Mouse (Mus musculus) intestine, embryonic 14.5 days (tissue): ENCODE results near the gene Iqschfp. TPM values are rescaled to one million over a fixed set of nuclear protein-coding genes. Genes with fewer than 3 reads are reported as not detected.

Experiments used
- ATAC-seq: fragments of 200-750 bp; cut with Nextera tagmentation; replicated peaks from 2 replicates; pipeline ENCODE4 v1.8.0; 2017; ENCODE audit warnings: low read depth, moderate number of reproducible peaks, moderate TSS enrichment, moderate library complexity; ENCODE audit not compliant: low FRiP score, low TSS enrichment
- DNase-seq: peaks from one replicate; pipeline ENCODE4 v3.0.0-alpha.2; 2018; ENCODE audit warnings: low spot score
- H3K27ac ChIP-seq: fragments of 300-500 bp; sonication (generic); 2 replicates; pipeline ENCODE4 v1.5.1; 2014; ENCODE audit warnings: low read depth, mild to moderate bottlenecking, control low read depth
- H3K27me3 ChIP-seq: fragments of 300-500 bp; sonication (generic); replicated peaks from 2 replicates; pipeline ENCODE4 v1.6.1; 2014; ENCODE audit warnings: low read length, control low read depth; ENCODE audit not compliant: control insufficient read depth, insufficient read depth
- H3K36me3 ChIP-seq: fragments of 300-500 bp; sonication (generic); 2 replicates; pipeline ENCODE4 v1.6.1; 2014; ENCODE audit warnings: low read length, control low read depth; ENCODE audit not compliant: control insufficient read depth, insufficient read depth
- H3K4me1 ChIP-seq: fragments of 300-500 bp; sonication (generic); replicated peaks from 2 replicates; pipeline ENCODE4 v1.6.1; 2014; ENCODE audit warnings: low read length, control low read depth, mixed read lengths; ENCODE audit not compliant: control insufficient read depth, insufficient read depth
- H3K4me2 ChIP-seq: fragments of 300-500 bp; sonication (generic); 2 replicates; pipeline ENCODE4 v1.6.1; 2014; ENCODE audit warnings: low read length
- H3K4me3 ChIP-seq: fragments of 300-500 bp; sonication (generic); 2 replicates; pipeline ENCODE4 v1.5.1; 2014; ENCODE audit warnings: low read depth, low read length, control low read depth, mixed read lengths
- H3K9ac ChIP-seq: fragments of 300-500 bp; sonication (generic); 2 replicates; pipeline ENCODE4 v1.6.1; 2014; ENCODE audit warnings: mild to moderate bottlenecking, low read length
- H3K9me3 ChIP-seq: fragments of 300-500 bp; sonication (generic); 2 replicates; pipeline ENCODE4 v1.6.1; 2016; ENCODE audit warnings: low read length, control low read depth; ENCODE audit not compliant: control insufficient read depth
- WGBS: fragments of 180-500 bp; shearing (Covaris S2); extraction: QIAGEN DNeasy Blood & Tissue Kit; methylation state at CpG from one replicate; pipeline ENCODE4 v1.1.7; 2014; 5-methylcytosine and 5-hydroxymethylcytosine counted together
- polyA plus RNA-seq: library from polyadenylated mRNA; unstranded; fragments of >200 nt; fragmentation: Nextera tagmentation; extraction: Ambion mirVana; gene quantifications from 2 replicates; pipeline ENCODE4 v1.2.1, GENCODE M21; 2014

Iqschfp gene
- polyA plus RNA-seq, 1 experiment from 2014 or later: not detected

DNA sequence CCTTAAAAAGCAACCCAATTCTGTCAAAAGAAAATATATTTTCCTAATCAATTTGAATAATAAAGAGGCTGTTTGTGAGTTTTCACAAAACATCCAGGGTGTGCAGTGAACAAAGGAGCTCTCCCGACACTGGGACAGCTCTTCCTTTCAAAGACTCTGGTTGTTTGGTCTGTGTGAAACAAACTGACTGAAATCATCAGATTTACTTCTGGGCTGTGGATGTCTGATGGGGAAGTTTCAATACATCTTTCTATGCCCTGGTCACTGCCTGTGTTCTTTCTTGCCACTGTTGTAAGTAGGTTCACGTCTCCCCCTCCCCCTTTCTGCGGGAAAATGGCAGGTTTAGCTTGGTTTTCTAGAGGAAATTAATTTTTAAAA, 622.1 kb downstream of the Iqschfp start:
- Histone ChIP-seq H3K9me3 (no peaks in the 10 kb centered on the region), H3K27ac (no peak overlapping the region), H3K4me3 (no peak overlapping the region), H3K27me3 (no peaks in the 10 kb centered on the region), H3K36me3 (no peaks in the 10 kb centered on the region), H3K4me1 (peaks cover 5% of the 10 kb centered on the region), H3K4me2 (no peak overlapping the region), H3K9ac (no peak overlapping the region)
- 73% methylated on average over 3 of the region's 3 CpGs for WGBS
- no peak for ATAC-seq
- DNase-seq: no peak

DNA sequence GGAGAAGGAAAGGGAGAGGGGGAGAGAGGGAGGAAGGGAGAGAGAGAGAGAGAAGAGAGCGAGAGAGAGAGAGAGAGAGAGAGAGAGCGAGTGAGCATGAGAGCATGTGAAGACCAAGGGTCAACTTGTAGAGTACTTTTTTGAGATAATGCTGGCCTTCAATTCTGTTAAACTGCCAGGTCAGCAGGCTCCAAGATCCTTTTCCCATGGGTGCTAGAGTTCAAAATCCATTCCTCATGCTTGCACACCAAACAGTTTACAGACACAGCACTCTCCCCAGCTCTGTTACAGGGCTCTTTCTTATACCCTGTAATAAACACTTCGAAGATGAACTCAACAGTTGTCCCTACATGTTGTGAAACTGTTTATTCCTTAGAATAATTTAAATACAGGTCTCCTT, 622.7 kb downstream of the Iqschfp start:
- Histone ChIP-seq H3K27me3 (no peaks in the 10 kb centered on the region), H3K36me3 (no peaks in the 10 kb centered on the region), H3K27ac (no peak overlapping the region), H3K9ac (no peak overlapping the region), H3K4me1 (peaks cover 5% of the 10 kb centered on the region), H3K9me3 (no peaks in the 10 kb centered on the region), H3K4me3 (no peak overlapping the region), H3K4me2 (no peak overlapping the region)
- DNase-seq (no peak), ATAC-seq (no peak)
- 94% methylated on average over 3 of the region's 3 CpGs for WGBS

DNA sequence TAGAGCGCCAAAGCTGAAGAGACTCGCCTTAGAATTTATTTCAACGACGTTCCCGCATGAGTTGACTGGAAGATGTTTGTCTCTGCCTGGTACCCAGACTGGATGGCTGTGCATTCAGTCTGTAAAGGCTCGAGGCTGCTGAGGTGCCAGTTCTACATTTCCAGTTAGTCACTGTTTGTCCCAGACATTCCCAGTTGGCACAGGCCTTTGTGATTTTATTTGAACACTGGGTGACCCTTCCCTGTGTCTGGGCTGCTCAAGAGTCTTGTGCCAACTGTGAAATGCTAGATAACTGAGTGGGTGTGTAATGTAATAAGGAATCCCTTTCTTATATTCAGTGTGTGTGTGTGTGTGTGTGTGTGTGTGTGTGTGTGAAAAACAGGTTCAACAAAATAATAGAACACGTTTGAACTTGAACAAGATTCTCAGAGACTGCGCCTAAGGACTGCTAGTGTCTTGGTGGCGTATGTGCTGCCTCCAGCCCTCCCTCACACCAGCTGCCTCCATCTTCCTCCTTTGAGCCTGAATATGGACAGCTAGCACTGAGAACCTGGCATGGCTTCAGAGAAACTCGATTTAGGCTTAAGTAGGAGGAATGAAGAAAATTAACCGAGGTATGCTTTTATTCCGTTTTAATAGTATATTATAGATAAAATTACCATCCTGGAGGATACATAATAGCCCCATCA, 624.5 kb downstream of the Iqschfp start:
- ATAC-seq (no peak), DNase-seq (no peak)
- Histone ChIP-seq H3K4me2 (no peak overlapping the region), H3K27me3 (no peaks in the 10 kb centered on the region), H3K4me1 (peaks cover 5% of the 10 kb centered on the region), H3K9me3 (no peaks in the 10 kb centered on the region), H3K27ac (no peak overlapping the region), H3K4me3 (no peak overlapping the region), H3K9ac (no peak overlapping the region), H3K36me3 (no peaks in the 10 kb centered on the region)
- whole genome bisulfite sequencing: 83% methylated on average over 12 of the region's 12 CpGs

DNA sequence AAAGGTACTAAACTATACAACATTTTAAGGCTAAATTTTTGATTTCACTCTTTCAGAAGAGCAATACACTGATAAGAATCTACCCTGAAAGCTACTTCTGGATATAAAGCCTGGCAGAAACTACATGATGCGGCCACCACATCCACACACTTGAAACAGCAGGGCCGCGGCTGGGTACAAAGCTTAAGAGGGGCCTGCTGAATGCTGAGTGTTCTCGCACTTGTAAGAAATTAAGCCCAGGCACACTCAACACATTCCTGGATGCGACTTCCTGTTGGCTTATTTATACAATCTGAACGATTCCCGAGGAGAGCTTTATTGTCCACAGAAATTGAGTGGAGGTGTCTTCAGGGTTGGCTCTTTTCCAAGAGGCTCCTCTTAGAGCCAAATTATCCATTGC, 625.2 kb downstream of the Iqschfp start:
- WGBS: 35% methylated on average over 7 of the region's 7 CpGs
- ATAC-seq (no peak), DNase-seq (no peak)
- Histone ChIP-seq H3K9me3 (no peaks in the 10 kb centered on the region), H3K4me3 (no peak overlapping the region), H3K4me1 (peaks cover 5% of the 10 kb centered on the region), H3K27me3 (no peaks in the 10 kb centered on the region), H3K36me3 (no peaks in the 10 kb centered on the region), H3K9ac (no peak overlapping the region), H3K4me2 (no peak overlapping the region), H3K27ac (no peak overlapping the region)

DNA sequence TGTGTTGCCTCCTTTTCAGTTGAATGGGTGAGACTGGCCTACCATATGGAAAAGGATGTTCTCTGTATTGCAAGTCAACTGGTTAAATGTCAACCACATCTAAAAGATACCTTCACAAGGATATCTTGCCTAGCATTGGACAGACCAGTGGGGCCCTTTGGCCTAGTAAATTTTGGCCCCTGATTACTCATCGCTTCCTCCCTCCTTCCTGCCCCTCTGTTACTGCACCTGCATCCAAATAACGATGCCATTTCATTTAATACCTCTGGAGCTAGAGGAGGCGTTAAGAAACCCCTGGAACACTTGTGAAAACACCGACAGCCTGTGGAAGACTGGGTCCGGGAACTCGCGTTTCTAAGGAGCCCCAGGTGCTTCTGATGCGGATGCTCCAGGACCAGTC, 626.0 kb downstream of the Iqschfp start:
- Histone ChIP-seq H3K9me3 (no peaks in the 10 kb centered on the region), H3K27ac (no peak overlapping the region), H3K4me3 (no peak overlapping the region), H3K36me3 (no peaks in the 10 kb centered on the region), H3K27me3 (no peaks in the 10 kb centered on the region), H3K9ac (no peak overlapping the region), H3K4me2 (no peak overlapping the region), H3K4me1 (peaks cover 5% of the 10 kb centered on the region)
- no peak for DNase-seq
- ATAC-seq: no peak
- WGBS: 90% methylated on average over 8 of the region's 8 CpGs

- DNase-seq (no peak), ATAC-seq (no peak)
- H3K9me3 ChIP-seq: no peaks in the 10 kb centered on the region
- whole genome bisulfite sequencing: 94% methylated on average over 5 of the region's 5 CpGs
- no peak overlapping the region for H3K4me3 ChIP-seq
- no peaks in the 10 kb centered on the region for H3K36me3 ChIP-seq
- H3K4me1 ChIP-seq: peaks cover 3% of the 10 kb centered on the region
- H3K27ac ChIP-seq: no peak overlapping the region
- no peak overlapping the region for H3K9ac ChIP-seq
- H3K27me3 ChIP-seq: no peaks in the 10 kb centered on the region
- no peak overlapping the region for H3K4me2 ChIP-seq
These were observed 626.6 kb downstream of the Iqschfp start for GRCm38 (mm10) chr3:68518586-68518985.

- WGBS: 84% methylated on average over 10 of the region's 10 CpGs
- DNase-seq (no peak), ATAC-seq (no peak)
- Histone ChIP-seq H3K27ac (no peak overlapping the region), H3K36me3 (no peaks in the 10 kb centered on the region), H3K9ac (no peak overlapping the region), H3K27me3 (no peaks in the 10 kb centered on the region), H3K4me3 (no peak overlapping the region), H3K4me1 (no peaks in the 10 kb centered on the region), H3K9me3 (no peaks in the 10 kb centered on the region), H3K4me2 (no peak overlapping the region)
These were observed 633.4 kb downstream of the Iqschfp start for GRCm38 (mm10) chr3:68525361-68525878.

DNA sequence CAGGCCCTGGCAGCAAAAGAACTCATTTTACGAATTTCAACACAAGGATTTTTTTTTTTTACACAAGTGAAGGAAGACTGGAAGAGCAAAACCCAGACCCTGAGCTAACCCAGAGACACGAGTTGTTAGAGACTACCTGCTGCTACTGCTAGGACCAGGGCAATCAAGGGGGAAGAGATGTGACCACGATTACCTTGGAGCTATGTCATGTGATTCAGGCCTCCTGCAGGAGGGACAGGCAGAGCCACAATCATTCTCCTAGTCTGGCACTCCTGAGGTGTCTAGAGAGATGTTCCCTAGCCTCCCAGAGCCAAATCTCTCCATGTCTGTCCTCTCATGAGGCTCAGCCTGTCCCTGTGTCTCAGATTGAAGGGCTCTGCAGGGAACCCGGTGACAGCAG, 634.4 kb downstream of the Iqschfp start:
- H3K4me3 ChIP-seq: no peak overlapping the region
- 53% methylated on average over 4 of the region's 4 CpGs for WGBS
- no peaks in the 10 kb centered on the region for H3K9me3 ChIP-seq
- no peaks in the 10 kb centered on the region for H3K4me1 ChIP-seq
- ATAC-seq (no peak), DNase-seq (no peak)
- H3K27ac ChIP-seq: no peak overlapping the region
- H3K27me3 ChIP-seq: no peaks in the 10 kb centered on the region
- H3K9ac ChIP-seq: no peak overlapping the region
- no peaks in the 10 kb centered on the region for H3K36me3 ChIP-seq
- no peak overlapping the region for H3K4me2 ChIP-seq

- 78% methylated on average over 4 of the region's 4 CpGs for WGBS
- no peak overlapping the region for H3K4me2 ChIP-seq
- no peaks in the 10 kb centered on the region for H3K9me3 ChIP-seq
- H3K27ac ChIP-seq: no peak overlapping the region
- ATAC-seq: no peak
- no peak overlapping the region for H3K9ac ChIP-seq
- no peak for DNase-seq
- no peaks in the 10 kb centered on the region for H3K27me3 ChIP-seq
- H3K4me1 ChIP-seq: no peaks in the 10 kb centered on the region
- no peaks in the 10 kb centered on the region for H3K36me3 ChIP-seq
- no peak overlapping the region for H3K4me3 ChIP-seq
These were observed 635.1 kb downstream of the Iqschfp start for GRCm38 (mm10) chr3:68527182-68527581.
